Mouse (Mus musculus) lung, adult 2 months (tissue): ENCODE data around the gene Eif2s2.

Experiments used
- CTCF ChIP-seq: fragments of 200-500 bp; IDR thresholded peaks from 2 replicates; pipeline ENCODE4 v1.5.1; 2011; ENCODE audit warnings: mild to moderate bottlenecking, low read length, control low read depth; ENCODE audit not compliant: insufficient read depth
- POLR2A ChIP-seq: fragments of 200-500 bp; IDR thresholded peaks from 2 replicates; pipeline ENCODE4 v1.6.1; 2011; ENCODE audit warnings: low read depth, mild to moderate bottlenecking, control low read depth, low read length, borderline replicate concordance; ENCODE audit errors: extremely low read depth

GRCm38 (mm10) chr2:154926843-154927242, 34.1 kb upstream of the Eif2s2 start:
- TF ChIP-seq CTCF = no peak
- TF ChIP-seq POLR2A = no peak
